ENCODE assay signal across 8 mouse cellular contexts in genomic region chr6:114888922-114889321, GRCm38 (mm10).
A peak's percentile ranks its signal among the peaks of the same experiment; 100 is the strongest.
DNase-seq lines count a peak whose midpoint lies in the region; ATAC-seq lines count a peak whose summit lies in the region.

No protein-coding gene starts in this region.

- H3K9ac ChIP-seq in intestine, embryonic 15.5 days, result no peak overlapping the region
- peak overlapping the region; percentile 6; the same call in 1 of the 2 replicates for H3K9ac ChIP-seq in midbrain, embryonic 11.5 days (ENCODE audit: low read length)
- H3K9ac ChIP-seq in stomach, embryonic 15.5 days, result no peak overlapping the region

- DNase-seq in ZHBTc4 (ENCODE audit: low read depth, low spot score), result peak; percentile 97
- peak; percentile 90 for DNase-seq in embryo, embryonic 11 days
- peak; percentile 84 for DNase-seq in gastrocnemius, postnatal 25 days
- DNase-seq in left cerebral cortex, postnatal 10 days (ENCODE audit: extremely low spot score in 1 of 2, low spot score in 2 of 2), result peak; percentile 49 to 85
- DNase-seq in midbrain, embryonic 11.5 days (ENCODE audit: low spot score, missing footprints), result no peak

- no peaks in the 10 kb centered on the region for H3K27me3 ChIP-seq in intestine, embryonic 15.5 days (replicated peaks)
- no peaks in the 10 kb centered on the region for H3K27me3 ChIP-seq in midbrain, embryonic 11.5 days (ENCODE audit: control insufficient read depth, insufficient read depth, low read length)
- H3K27me3 ChIP-seq in stomach, embryonic 15.5 days (replicated peaks), result no peaks in the 10 kb centered on the region

- peak overlapping the region; percentile 54 for H3K27ac ChIP-seq in intestine, embryonic 15.5 days
- H3K27ac ChIP-seq in midbrain, embryonic 11.5 days (ENCODE audit: low read depth, low read length), result peak overlapping the region; percentile 4; the same call in 1 of the 2 replicates
- peak overlapping the region; percentile 17 for H3K27ac ChIP-seq in stomach, embryonic 15.5 days

- H3K4me1 ChIP-seq in intestine, embryonic 15.5 days (replicated peaks), result peaks cover 59% of the 10 kb centered on the region
- peaks cover 50% of the 10 kb centered on the region for H3K4me1 ChIP-seq in midbrain, embryonic 11.5 days (ENCODE audit: control insufficient read depth, insufficient read depth, low read length)
- peaks cover 71% of the 10 kb centered on the region for H3K4me1 ChIP-seq in stomach, embryonic 15.5 days

- ATAC-seq in intestine, embryonic 15.5 days, result peak; percentile 82
- ATAC-seq in midbrain, embryonic 11.5 days (ENCODE audit: low FRiP score), result peak; percentile 74
- peak; percentile 86 for ATAC-seq in stomach, embryonic 15.5 days (ENCODE audit: insufficient read depth, low FRiP score, low read depth)
- ATAC-seq in erythroid progenitor cell, adult 5-6 weeks (replicated peaks; ENCODE audit: low FRiP score, poor library complexity, severe bottlenecking), result no peak

- H3K9me3 ChIP-seq in intestine, embryonic 15.5 days, result no peaks in the 10 kb centered on the region
- no peaks in the 10 kb centered on the region for H3K9me3 ChIP-seq in midbrain, embryonic 11.5 days (ENCODE audit: control insufficient read depth, low read length)
- H3K9me3 ChIP-seq in stomach, embryonic 15.5 days, result no peaks in the 10 kb centered on the region

- peaks cover 11% of the 10 kb centered on the region for H3K36me3 ChIP-seq in intestine, embryonic 15.5 days
- H3K36me3 ChIP-seq in midbrain, embryonic 11.5 days (ENCODE audit: control insufficient read depth, insufficient read depth, low read length), result peaks cover 3% of the 10 kb centered on the region
- peaks cover 4% of the 10 kb centered on the region; the same call in 1 of the 2 replicates for H3K36me3 ChIP-seq in stomach, embryonic 15.5 days

- intact Hi-C loops in left cerebral cortex, postnatal 10 days (cut with DNase I), result no loop called here

- no peak overlapping the region for H3K4me2 ChIP-seq in intestine, embryonic 15.5 days (replicated peaks)
- H3K4me2 ChIP-seq in midbrain, embryonic 11.5 days, result no peak overlapping the region
- no peak overlapping the region for H3K4me2 ChIP-seq in stomach, embryonic 15.5 days

- 14% methylated on average over 13 of the region's 13 CpGs for WGBS in intestine, embryonic 15.5 days
- WGBS in midbrain, embryonic 11.5 days, result 15% methylated on average over 13 of the region's 13 CpGs
- 21% methylated on average over 13 of the region's 13 CpGs for WGBS in stomach, embryonic 15.5 days

- H3K4me3 ChIP-seq in intestine, embryonic 15.5 days (replicated peaks), result no peak overlapping the region
- H3K4me3 ChIP-seq in midbrain, embryonic 11.5 days (ENCODE audit: low read depth, low read length), result no peak overlapping the region
- no peak overlapping the region for H3K4me3 ChIP-seq in stomach, embryonic 15.5 days (replicated peaks)

Comparison
In these comparisons a context has a peak if more than half of its experiments do, and no peak if none do; other contexts are left out.
1. H3K27ac ChIP-seq: peak in every context shown above with its lines; median percentile 54 in intestine, embryonic 15.5 days; 17 in stomach, embryonic 15.5 days; 4 in midbrain, embryonic 11.5 days.